Mouse (Mus musculus): ENCODE data around the gene Zfyve27. TPM values are rescaled to one million over a fixed set of nuclear protein-coding genes. Genes with fewer than 3 reads are reported as not detected.

Zfyve27 gene
- polyA plus RNA-seq, 1 experiment from 2014 or later, result 20.3 TPM

DNA sequence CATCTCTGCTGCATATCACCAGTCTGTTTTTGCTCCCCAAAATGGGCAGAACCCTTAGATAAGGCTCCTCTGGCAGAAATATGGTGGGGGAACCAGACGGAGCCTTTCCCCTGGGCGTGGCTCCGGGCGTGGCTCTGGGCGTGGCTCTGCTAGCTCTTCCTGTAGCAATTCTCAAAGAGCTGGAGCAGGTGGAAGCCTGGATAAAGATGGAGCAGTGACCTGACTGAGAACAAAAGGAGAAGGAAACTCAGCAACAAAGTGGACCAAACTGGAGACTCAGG, 66.5 kb downstream of the Zfyve27 start:
- no peaks in the 10 kb centered on the region for H3K4me1 ChIP-seq (replicated peaks; ENCODE audit: insufficient read depth, low read length)
- no peak for TF ChIP-seq CTCF (IDR thresholded peaks at IDR 0.05; ENCODE audit: low read depth)
- no peak overlapping the region for H3K27ac ChIP-seq
- H3K4me3 ChIP-seq (replicated peaks; ENCODE audit: low read depth, low read length), result no peak overlapping the region
- H3K9me3 ChIP-seq (replicated peaks; ENCODE audit: low read length), result no peaks in the 10 kb centered on the region
- DNase-seq (ENCODE audit: low spot score) (no peak), ATAC-seq (replicated peaks; ENCODE audit: low FRiP score, low read depth) (no peak)
- WGBS, result 68% methylated on average over 5 of the region's 5 CpGs
- no peak overlapping the region for H3K4me2 ChIP-seq (ENCODE audit: low read length)
- H3K9ac ChIP-seq (ENCODE audit: low read depth, low read length), result no peak overlapping the region
- no peaks in the 10 kb centered on the region for H3K27me3 ChIP-seq (ENCODE audit: insufficient read depth, low read length)
- no peaks in the 10 kb centered on the region for H3K36me3 ChIP-seq (ENCODE audit: insufficient read depth, low read length)

DNA sequence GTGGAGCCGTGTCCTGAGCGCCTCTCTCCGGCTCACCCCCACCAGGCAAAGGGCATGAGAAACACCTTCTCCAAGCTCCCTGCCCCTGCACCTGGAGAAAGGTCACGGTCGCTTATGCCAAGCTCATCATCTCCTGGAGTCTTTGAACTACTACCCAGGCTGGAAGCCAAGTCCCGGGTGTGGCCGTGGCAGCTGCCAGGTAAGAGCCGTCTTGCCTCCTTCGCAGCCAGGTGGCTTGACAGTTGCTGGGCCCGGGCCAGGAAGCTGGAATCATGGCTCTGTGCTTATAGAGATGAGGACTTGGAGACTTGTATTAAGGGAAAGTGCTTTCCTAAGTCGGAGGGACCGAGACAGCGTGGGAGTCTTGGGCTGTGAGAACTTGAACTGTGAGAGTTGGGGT, 67.2 kb downstream of the Zfyve27 start:
- no peaks in the 10 kb centered on the region for H3K9me3 ChIP-seq (replicated peaks; ENCODE audit: low read length)
- WGBS, result 86% methylated on average over 13 of the region's 13 CpGs
- DNase-seq (ENCODE audit: low spot score) (no peak), ATAC-seq (replicated peaks; ENCODE audit: low FRiP score, low read depth) (no peak)
- no peak overlapping the region for H3K9ac ChIP-seq (ENCODE audit: low read depth, low read length)
- H3K27me3 ChIP-seq (ENCODE audit: insufficient read depth, low read length), result no peaks in the 10 kb centered on the region
- H3K4me3 ChIP-seq (replicated peaks; ENCODE audit: low read depth, low read length), result no peak overlapping the region
- no peak overlapping the region for H3K27ac ChIP-seq
- H3K36me3 ChIP-seq (ENCODE audit: insufficient read depth, low read length), result no peaks in the 10 kb centered on the region
- no peak for TF ChIP-seq CTCF (IDR thresholded peaks at IDR 0.05; ENCODE audit: low read depth)
- H3K4me1 ChIP-seq (replicated peaks; ENCODE audit: insufficient read depth, low read length), result no peaks in the 10 kb centered on the region
- no peak overlapping the region for H3K4me2 ChIP-seq (ENCODE audit: low read length)

DNA sequence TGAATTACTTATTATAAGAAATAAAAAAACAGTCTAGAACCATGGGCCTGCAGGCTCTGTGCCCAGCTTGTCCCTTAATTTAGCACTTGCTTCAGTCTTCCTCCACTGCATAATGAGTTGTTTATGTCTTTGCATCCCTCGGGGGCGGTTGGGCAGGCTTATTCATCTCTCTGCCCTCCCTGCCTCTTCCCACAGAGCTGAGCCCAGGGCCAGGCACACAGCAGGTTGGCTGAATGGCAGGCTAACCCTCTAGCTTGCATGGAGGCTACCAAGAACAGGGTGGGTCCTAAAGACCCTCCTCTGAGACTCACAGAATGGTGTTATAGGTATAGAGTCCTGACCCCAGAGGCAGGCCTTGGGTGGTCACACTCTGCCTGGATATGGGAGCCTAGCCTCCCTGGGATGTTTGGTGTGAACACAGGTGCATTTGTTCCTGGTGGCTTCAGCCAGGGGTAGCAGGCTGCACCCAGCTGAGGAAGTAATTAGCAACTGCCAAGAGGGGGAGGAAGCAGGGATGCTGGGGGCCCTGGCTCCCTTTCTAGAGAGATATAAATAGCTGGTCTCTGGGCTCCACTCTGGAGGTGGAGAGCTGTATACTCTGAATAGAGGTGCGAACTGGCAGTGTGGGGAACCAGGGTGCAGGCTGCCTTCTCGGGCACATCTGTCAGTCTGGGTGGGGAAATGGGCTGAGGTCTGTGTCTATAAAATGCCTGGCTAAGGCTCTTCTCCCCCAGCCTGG, 74.0 kb downstream of the Zfyve27 start:
- Histone ChIP-seq H3K27ac (no peak overlapping the region), H3K9ac (ENCODE audit: low read depth, low read length) (no peak overlapping the region), H3K36me3 (ENCODE audit: insufficient read depth, low read length) (no peaks in the 10 kb centered on the region), H3K4me2 (ENCODE audit: low read length) (no peak overlapping the region), H3K27me3 (ENCODE audit: insufficient read depth, low read length) (no peaks in the 10 kb centered on the region), H3K9me3 (replicated peaks; ENCODE audit: low read length) (no peaks in the 10 kb centered on the region), H3K4me3 (replicated peaks; ENCODE audit: low read depth, low read length) (no peak overlapping the region), H3K4me1 (replicated peaks; ENCODE audit: insufficient read depth, low read length) (no peaks in the 10 kb centered on the region)
- no peak for ATAC-seq (replicated peaks; ENCODE audit: low FRiP score, low read depth)
- no peak for TF ChIP-seq CTCF (IDR thresholded peaks at IDR 0.05; ENCODE audit: low read depth)
- 14% methylated on average over 4 of the region's 4 CpGs for WGBS
- DNase-seq (ENCODE audit: low spot score), result no peak

DNA sequence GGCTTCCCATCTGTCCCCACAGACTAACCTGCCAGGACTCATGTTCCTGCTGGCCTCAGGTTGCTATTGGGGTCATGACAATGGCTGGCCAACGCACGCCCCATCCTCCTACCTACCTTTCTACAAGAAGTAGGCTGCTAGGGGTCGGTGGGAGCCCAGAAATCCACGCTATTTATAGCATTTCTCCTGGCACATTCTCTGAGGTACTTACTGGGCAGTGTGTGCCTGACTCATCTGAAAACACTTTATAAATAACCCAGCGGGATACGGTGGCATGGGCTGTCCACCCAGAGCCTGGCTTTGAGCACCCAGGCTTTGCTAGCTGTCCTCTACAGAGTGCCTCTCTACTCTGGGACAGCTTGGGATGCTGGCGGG, 74.6 kb downstream of the Zfyve27 start:
- TF ChIP-seq CTCF (IDR thresholded peaks at IDR 0.05; ENCODE audit: low read depth), result no peak
- Histone ChIP-seq H3K9me3 (replicated peaks; ENCODE audit: low read length) (no peaks in the 10 kb centered on the region), H3K4me2 (ENCODE audit: low read length) (no peak overlapping the region), H3K36me3 (ENCODE audit: insufficient read depth, low read length) (no peaks in the 10 kb centered on the region), H3K9ac (ENCODE audit: low read depth, low read length) (no peak overlapping the region), H3K27me3 (ENCODE audit: insufficient read depth, low read length) (no peaks in the 10 kb centered on the region), H3K4me3 (replicated peaks; ENCODE audit: low read depth, low read length) (no peak overlapping the region), H3K4me1 (replicated peaks; ENCODE audit: insufficient read depth, low read length) (no peaks in the 10 kb centered on the region), H3K27ac (no peak overlapping the region)
- DNase-seq (ENCODE audit: low spot score) (no peak), ATAC-seq (replicated peaks; ENCODE audit: low FRiP score, low read depth) (no peak)
- 62% methylated on average over 7 of the region's 7 CpGs for WGBS

DNA sequence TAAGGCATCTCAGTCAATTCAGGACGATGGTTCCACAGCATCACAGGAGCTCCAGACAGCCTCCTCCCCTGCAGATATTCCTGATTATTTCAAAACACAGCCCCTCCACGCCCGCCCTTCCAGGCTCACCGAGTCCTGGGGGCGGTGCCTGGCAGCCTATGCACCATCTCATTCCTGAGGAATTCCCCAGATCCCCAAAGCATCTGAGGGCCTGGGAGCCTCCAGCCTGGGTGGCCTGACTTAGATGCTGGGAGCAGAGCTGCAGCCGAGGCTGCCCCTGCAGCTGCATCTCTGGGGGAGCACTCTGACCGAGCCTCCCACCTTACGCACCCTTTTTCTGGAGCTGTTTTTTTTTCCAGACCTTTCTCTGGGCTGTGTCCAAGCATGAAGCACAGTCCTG, 77.1 kb downstream of the Zfyve27 start:
- no peak overlapping the region for H3K9ac ChIP-seq (ENCODE audit: low read depth, low read length)
- no peaks in the 10 kb centered on the region for H3K27me3 ChIP-seq (ENCODE audit: insufficient read depth, low read length)
- no peaks in the 10 kb centered on the region for H3K4me1 ChIP-seq (replicated peaks; ENCODE audit: insufficient read depth, low read length)
- no peak overlapping the region for H3K27ac ChIP-seq
- no peak overlapping the region for H3K4me2 ChIP-seq (ENCODE audit: low read length)
- DNase-seq (ENCODE audit: low spot score), result no peak
- ATAC-seq (replicated peaks; ENCODE audit: low FRiP score, low read depth), result no peak
- H3K9me3 ChIP-seq (replicated peaks; ENCODE audit: low read length), result no peaks in the 10 kb centered on the region
- WGBS, result 36% methylated on average over 8 of the region's 8 CpGs
- no peak for TF ChIP-seq CTCF (IDR thresholded peaks at IDR 0.05; ENCODE audit: low read depth)
- H3K36me3 ChIP-seq (ENCODE audit: insufficient read depth, low read length), result no peaks in the 10 kb centered on the region
- H3K4me3 ChIP-seq (replicated peaks; ENCODE audit: low read depth, low read length), result no peak overlapping the region

DNA sequence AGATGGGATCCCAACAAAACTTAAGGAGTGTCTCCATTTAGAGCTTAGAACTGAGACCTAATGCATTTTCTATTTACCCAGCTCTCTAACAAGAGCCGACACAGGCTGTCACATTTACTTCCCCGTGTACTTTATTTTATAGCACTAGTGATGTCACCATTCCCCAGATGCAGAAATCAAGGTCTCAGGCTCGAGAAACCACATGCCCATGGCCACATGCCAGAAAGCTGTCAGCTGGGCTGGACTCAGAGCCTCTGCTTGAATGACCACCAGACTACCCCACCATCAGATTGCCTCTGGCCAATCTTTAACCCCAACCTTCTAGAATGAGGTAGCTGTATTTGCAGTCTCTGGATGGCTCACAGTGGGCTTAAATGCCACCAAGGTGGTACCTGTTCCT, 79.7 kb downstream of the Zfyve27 start:
- H3K9me3 ChIP-seq (replicated peaks; ENCODE audit: low read length), result no peaks in the 10 kb centered on the region
- H3K4me3 ChIP-seq (replicated peaks; ENCODE audit: low read depth, low read length), result no peak overlapping the region
- no peak overlapping the region for H3K4me2 ChIP-seq (ENCODE audit: low read length)
- DNase-seq (ENCODE audit: low spot score) (no peak), ATAC-seq (replicated peaks; ENCODE audit: low FRiP score, low read depth) (no peak)
- H3K27me3 ChIP-seq (ENCODE audit: insufficient read depth, low read length), result no peaks in the 10 kb centered on the region
- H3K27ac ChIP-seq, result no peak overlapping the region
- TF ChIP-seq CTCF (IDR thresholded peaks at IDR 0.05; ENCODE audit: low read depth), result no peak
- H3K36me3 ChIP-seq (ENCODE audit: insufficient read depth, low read length), result no peaks in the 10 kb centered on the region
- H3K9ac ChIP-seq (ENCODE audit: low read depth, low read length), result no peak overlapping the region
- WGBS, result 42% methylated on average over 3 of the region's 3 CpGs
- no peaks in the 10 kb centered on the region for H3K4me1 ChIP-seq (replicated peaks; ENCODE audit: insufficient read depth, low read length)

Other genes with a start within 250 kb of the Zfyve27 start
- gene Exosc1, start 230.5 kb upstream of the Zfyve27 start, polyA plus RNA-seq (2015; fragmentation: Nextera tagmentation; extraction: Ambion mirVana), result 69.3 and 70.2 TPM in 2 replicates
- 70.0 and 73.4 TPM in 2 replicates for gene Zdhhc16, start 230.5 kb upstream of the Zfyve27 start, polyA plus RNA-seq (2015; fragmentation: Nextera tagmentation; extraction: Ambion mirVana)
- gene Mms19, start 182.8 kb upstream of the Zfyve27 start, polyA plus RNA-seq (2015; fragmentation: Nextera tagmentation; extraction: Ambion mirVana), result 23.3 and 26.1 TPM in 2 replicates
- gene Ubtd1, start 182.2 kb upstream of the Zfyve27 start, polyA plus RNA-seq (2015; fragmentation: Nextera tagmentation; extraction: Ambion mirVana), result 31.8 and 36.6 TPM in 2 replicates
- 0.11 and 0.13 TPM in 2 replicates for gene Ankrd2, start 128.0 kb upstream of the Zfyve27 start, polyA plus RNA-seq (2015; fragmentation: Nextera tagmentation; extraction: Ambion mirVana)
- 97.6 and 110 TPM in 2 replicates for gene Hoga1, start 118.3 kb upstream of the Zfyve27 start, polyA plus RNA-seq (2015; fragmentation: Nextera tagmentation; extraction: Ambion mirVana)
- 0.34 and 0.38 TPM in 2 replicates for gene 4933411K16Rik, start 111.7 kb upstream of the Zfyve27 start, polyA plus RNA-seq (2015; fragmentation: Nextera tagmentation; extraction: Ambion mirVana)
- 22.2 and 24.6 TPM in 2 replicates for gene Morn4, start 77.6 kb upstream of the Zfyve27 start, polyA plus RNA-seq (2015; fragmentation: Nextera tagmentation; extraction: Ambion mirVana)
- gene Pi4k2a, start 73.5 kb upstream of the Zfyve27 start, polyA plus RNA-seq (2015; fragmentation: Nextera tagmentation; extraction: Ambion mirVana), result 31.9 and 33.2 TPM in 2 replicates
- gene Avpi1, start 34.9 kb upstream of the Zfyve27 start, polyA plus RNA-seq (2015; fragmentation: Nextera tagmentation; extraction: Ambion mirVana), result 37.1 and 37.9 TPM in 2 replicates
- 12.5 and 18.9 TPM in 2 replicates for gene Marveld1, start 16.6 kb upstream of the Zfyve27 start, polyA plus RNA-seq (2015; fragmentation: Nextera tagmentation; extraction: Ambion mirVana)
- 0.21 and 0.36 TPM in 2 replicates for gene Sfrp5, start 38.3 kb downstream of the Zfyve27 start, polyA plus RNA-seq (2015; fragmentation: Nextera tagmentation; extraction: Ambion mirVana)
- gene Golga7b, start 83.6 kb downstream of the Zfyve27 start, polyA plus RNA-seq (2015; fragmentation: Nextera tagmentation; extraction: Ambion mirVana), result not detected in 2 replicates